Mouse (Mus musculus): ENCODE measurements at regions not wholly inside any gene's neighbourhood (a gene's known extent, or its start where the extent isn't known, plus 50 kb on each side); places are given as distances from the start of the nearest gene placed in this dataset.

DNA sequence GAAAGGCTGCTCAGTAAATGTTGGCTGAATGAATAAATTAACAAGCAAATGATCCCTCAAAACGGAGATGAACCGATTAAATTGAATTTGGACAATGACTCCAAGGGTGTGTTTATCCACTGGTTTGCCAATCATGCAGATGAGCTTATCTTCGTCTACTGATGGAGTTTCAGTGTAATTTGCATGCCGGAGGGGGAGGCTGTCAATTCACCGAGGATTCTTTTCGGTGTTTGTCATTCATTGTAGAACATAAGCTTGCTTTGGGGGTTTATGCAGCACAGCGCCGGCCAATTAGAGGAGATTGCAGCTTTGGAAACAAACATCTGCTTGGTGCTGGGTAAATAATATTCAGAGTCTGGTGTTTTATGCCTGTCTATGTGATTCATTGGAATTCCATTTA lies 132.7 kb downstream of the Otoa start:
- no peak for DNase-seq (ENCODE audit: low spot score in 2 of 2)

DNA sequence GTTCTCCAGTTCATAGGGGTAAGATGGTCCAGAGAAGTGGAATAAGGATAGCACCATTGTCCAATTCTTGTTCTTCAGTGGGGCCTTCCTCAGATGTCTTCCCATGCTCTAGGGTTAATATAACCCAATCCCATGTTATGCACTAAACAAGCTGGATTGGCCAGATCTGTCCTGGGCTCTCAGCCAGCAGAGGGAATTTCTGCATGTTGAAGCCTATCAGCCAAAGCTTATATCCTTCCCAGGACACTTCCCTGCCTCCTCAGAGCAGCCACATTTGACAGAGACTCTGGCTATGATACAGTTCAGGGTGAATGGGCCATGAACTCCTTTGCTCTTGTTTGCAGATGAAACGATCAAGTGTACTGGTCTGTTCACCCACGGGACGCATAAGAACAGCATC lies 133.6 kb downstream of the Otoa start:
- no peak for DNase-seq (ENCODE audit: low spot score in 2 of 2)

GRCm38 (mm10) chr7:121215735-121216134 lies 134.3 kb downstream of the Otoa start:
- DNase-seq (ENCODE audit: low spot score in 2 of 2): no peak

GRCm38 (mm10) chr7:121218031-121218430 lies 136.6 kb downstream of the Otoa start:
- DNase-seq (ENCODE audit: low spot score in 2 of 2): no peak

DNA sequence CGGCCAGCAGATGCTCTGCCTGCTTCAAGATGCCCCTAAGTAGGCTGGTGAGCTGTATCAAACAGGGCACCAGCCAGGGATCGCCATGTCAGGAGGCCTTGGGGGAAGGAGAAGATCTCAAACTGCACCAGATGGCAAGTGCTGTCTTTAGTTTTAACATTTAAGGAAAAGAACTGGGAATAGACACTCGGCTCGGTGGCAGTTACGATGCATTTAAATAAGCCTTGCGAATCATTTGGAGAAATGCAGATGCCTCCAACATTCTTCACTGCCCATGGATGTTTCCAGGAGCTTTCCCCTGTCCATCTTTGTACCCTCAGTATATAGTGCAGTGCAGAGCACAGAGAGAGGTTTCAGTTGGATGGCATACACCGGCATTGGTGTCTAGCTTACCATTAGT lies 139.7 kb downstream of the Otoa start:
- DNase-seq (ENCODE audit: low spot score in 2 of 2): no peak

DNA sequence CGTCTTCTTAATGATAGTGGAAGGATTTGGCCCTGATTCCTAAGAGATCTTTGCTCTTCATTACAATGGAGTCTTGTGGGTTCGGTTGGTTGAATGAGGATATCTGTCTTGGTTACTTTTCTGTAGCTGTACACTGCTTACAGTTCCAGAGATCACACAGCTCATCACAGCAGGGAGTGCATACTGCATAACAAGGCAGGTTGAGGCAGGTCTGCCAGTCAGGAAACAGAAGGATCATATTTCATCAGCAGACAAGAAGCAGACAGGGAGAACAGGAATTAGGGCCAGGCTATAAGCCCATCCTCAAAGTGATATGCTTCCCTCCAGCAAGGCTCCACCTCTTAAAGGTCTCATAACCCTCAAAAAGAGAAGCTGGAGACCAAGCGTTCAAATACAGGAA lies 150.4 kb downstream of the Otoa start:
- no peak for DNase-seq (ENCODE audit: low spot score in 2 of 2)

GRCm38 (mm10) chr7:121234831-121235230 lies 153.4 kb downstream of the Otoa start:
- DNase-seq (ENCODE audit: low spot score in 2 of 2): no peak

DNA sequence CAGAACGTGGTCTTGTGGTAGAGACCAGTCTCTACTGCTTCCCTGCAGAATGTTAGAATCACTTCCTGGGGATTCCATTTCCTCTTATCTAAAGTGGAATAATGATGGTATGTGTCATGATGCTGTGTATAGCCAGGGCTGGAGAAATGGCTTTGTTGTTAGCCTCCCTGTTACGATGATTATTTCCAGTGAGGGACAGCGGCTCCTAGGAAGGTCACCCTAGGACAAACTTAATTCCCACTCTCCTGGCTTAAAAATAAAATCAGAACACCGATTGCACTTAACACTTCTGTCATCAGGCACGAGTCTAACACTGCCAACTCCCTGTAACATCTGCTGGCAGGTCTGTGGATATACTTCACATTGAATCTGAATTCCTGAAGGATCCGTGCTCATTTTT lies 151.9 kb upstream of the Hs3st2 start:
- DNase-seq (ENCODE audit: low spot score in 2 of 2): no peak

DNA sequence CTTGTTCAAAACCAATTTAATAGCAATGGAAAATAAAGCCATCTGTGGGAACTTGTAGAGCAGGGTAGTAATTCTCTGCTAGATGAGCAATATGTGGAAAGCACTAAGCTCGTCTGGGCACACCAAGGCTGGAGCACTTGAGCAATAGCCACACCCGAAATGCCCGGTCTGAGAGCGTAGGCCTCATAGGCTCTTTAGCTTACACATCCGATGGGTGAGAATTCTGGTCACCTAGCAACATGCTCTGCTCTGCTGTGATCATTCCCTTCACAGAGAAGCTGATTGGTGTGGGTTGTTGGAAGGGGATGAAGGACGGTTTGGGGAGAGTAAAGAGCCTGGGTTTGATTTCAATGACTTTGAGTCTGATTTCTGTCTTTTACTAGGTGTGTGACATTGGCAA lies 143.8 kb upstream of the Hs3st2 start:
- no peak for DNase-seq (ENCODE audit: low spot score in 2 of 2)

- no peak for DNase-seq (ENCODE audit: low spot score in 2 of 2)
Observed at GRCm38 (mm10) chr7:121257466-121257865, 134.2 kb upstream of the Hs3st2 start.

DNA sequence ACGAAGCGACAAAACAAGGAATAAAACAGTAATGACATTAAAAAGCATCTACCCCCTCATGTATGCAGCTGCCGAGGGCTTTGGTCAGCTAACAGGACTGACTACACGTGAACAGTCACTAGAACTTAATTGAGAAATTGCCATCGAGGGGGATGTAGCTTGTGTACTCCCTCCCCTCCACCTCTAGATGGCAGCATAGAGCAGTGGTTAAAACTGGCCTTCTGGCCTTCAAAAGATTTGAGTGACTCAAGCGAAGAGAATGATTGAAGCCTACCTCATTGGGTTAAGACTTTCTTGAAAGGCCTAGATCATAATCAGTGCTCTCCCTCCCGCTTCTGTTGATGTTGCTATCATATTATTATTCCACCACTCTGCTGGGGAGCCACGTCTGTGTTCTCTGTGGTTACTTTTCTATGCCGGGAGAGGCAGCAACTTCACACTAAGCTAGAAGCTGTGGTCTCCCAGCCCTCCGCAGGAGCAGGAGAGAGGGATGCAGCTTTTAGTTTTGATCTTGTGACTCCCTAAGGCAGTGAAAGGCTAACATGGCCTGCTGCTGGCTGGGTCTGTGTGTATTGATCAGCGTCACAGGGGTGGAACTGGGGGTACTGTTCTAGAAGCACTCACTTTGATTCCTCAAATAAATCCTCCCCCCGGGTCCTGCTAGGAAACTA lies 132.7 kb upstream of the Hs3st2 start:
- peak in 1 of 2 experiments; percentile 64 for DNase-seq (ENCODE audit: low spot score in 2 of 2)

DNA sequence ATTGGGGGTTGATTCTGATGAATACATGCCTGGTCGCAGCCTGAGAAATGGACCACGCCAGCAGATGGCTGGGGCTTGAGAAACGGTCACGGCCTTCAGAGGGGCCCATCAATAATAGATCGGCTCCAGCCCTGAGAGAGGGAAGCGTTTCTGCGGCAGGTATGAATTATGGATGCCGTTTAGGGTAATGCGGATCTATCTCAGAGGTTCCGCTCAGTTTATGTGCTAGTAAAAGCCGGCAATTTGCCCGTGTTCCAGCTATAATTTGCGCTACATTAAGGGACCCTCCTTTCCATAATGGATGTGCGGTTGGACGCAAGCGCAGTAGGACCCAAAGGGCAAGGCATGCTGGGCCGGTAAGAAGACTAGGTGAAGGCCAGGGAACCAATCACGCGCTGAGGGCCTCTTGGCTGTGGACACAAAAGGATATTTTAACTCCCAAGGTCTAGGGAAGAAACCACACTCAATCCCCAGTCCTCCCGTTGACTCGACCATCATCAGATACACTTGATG lies 132.1 kb upstream of the Hs3st2 start:
- DNase-seq (ENCODE audit: low spot score in 2 of 2): no peak

DNA sequence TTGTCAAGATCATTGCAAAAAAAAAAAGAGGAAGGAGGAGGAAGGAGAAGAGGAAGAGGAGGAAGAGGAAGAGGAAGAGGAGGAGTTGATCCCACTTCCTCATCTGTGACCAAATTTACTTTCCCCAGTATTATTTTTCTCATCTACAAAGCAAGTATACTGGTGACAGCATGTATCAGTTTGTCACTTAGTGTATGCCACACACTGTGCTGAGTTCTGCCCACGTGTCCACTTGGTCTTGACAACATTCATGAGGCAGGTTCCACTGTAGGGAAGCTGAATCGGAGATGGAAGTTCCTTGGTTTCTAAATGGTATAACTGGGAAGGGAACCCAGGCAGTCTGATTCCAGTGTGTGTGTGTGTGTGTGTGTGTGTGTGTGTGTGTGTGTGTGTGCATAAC lies 122.3 kb upstream of the Hs3st2 start:
- DNase-seq (ENCODE audit: low spot score in 2 of 2): no peak

- DNase-seq (ENCODE audit: low spot score in 2 of 2): no peak
Observed at GRCm38 (mm10) chr7:121280597-121280996, 111.1 kb upstream of the Hs3st2 start.

GRCm38 (mm10) chr7:121282154-121282553 lies 109.5 kb upstream of the Hs3st2 start:
- no peak for DNase-seq (ENCODE audit: low spot score in 2 of 2)

GRCm38 (mm10) chr7:121289737-121290136 lies 101.9 kb upstream of the Hs3st2 start:
- no peak for DNase-seq (ENCODE audit: low spot score in 2 of 2)

DNA sequence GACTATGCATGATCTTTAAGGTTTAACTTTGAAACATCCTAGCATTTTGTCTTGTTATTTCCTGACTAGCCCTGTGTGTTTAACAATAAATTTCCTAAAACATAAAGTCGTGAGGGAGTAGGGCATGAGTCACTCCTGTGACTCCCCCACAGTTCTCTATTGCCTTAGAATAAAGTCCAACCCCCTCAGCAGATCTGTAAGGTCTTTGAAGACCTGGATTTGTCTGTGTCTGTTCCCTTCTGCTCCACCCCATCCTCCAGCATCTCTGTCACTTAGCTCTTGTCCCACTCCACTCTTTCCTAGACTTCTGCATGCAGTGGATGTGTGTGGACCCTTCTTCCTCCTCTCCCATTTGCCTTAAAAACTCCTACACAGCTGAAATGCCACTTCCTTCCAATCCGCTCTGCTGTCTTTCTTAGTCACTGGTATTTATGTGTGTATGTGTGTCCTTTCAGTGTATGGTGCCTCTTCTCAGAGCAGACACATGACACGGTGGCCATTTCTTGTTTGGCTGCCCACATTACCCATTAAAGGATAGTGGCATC lies 95.4 kb upstream of the Hs3st2 start:
- DNase-seq (ENCODE audit: low spot score in 2 of 2): no peak

DNA sequence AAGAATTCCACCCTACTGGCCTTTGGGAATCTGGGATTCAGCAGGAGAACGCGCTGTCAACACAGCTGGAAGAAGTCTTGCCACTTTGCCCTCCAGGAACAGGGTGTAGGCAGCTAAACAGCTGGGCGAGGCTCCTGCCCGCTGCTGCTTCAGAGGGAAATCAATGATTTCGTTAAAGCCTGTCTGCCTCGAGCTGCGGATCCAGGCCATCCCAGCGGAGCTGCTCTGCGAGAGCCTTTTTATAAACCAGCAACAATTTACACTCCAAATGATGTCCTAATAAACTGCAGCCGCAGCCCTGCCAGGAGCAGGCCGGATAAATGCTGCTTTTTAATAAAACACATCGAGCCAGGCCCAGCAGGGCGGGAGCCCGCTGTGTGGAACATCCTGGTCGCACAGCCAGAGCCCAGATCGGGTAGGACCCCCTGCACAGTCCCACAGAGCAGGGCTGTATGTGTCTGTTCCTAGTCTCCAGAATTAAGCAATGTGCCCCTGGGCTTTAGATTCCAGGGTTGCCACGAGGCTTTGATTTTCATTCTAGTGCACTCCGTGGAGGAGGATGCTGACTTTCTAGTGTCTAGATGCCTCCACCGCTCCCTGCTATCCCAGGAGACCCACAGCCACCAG lies 78.6 kb upstream of the Hs3st2 start:
- no peak for DNase-seq (ENCODE audit: low spot score in 2 of 2)

DNA sequence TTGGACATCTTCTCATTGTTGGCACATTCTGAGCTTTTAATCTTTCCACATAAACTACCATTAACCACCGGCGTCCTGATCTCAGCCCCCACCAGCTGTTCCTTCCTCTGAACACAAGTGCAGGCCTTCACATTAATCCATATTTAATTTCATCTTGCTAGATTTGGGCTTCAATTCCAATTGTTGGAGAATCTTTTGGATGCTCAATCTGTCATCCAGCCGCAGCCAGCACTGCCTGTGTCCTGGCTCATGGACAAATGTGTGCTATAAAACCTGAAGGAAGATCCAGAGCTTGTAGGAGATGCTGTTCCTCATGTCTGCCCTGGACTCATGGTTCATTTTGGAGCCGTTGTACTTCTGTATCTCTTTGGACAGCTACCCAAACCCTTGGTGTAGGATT lies 77.1 kb upstream of the Hs3st2 start:
- no peak for DNase-seq (ENCODE audit: low spot score in 2 of 2)

DNA sequence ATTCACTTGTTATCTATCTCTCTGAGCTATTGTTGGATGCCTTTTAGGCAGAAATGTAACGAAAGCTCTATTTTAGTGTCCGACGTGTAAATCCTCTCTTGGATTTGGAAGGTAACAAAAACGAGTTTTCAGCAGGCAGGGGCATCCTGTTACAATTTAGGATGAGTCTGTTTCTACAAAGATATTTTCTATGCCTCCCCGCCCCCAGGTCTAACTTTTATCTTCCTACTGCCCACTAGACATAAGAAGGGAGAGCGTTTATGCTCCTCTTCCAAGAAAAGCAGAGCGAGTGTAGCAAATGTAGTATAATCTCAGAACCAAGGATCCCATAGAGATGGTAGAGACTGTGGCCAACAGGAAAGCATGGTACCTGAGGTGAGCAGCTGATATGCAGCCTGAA lies 62.4 kb upstream of the Hs3st2 start:
- DNase-seq (ENCODE audit: low spot score in 2 of 2): peak in 1 of 2 experiments; percentile 23

- no peak for DNase-seq (ENCODE audit: low spot score in 2 of 2)
Observed at GRCm38 (mm10) chr7:121332532-121332931, 59.1 kb upstream of the Hs3st2 start.

DNA sequence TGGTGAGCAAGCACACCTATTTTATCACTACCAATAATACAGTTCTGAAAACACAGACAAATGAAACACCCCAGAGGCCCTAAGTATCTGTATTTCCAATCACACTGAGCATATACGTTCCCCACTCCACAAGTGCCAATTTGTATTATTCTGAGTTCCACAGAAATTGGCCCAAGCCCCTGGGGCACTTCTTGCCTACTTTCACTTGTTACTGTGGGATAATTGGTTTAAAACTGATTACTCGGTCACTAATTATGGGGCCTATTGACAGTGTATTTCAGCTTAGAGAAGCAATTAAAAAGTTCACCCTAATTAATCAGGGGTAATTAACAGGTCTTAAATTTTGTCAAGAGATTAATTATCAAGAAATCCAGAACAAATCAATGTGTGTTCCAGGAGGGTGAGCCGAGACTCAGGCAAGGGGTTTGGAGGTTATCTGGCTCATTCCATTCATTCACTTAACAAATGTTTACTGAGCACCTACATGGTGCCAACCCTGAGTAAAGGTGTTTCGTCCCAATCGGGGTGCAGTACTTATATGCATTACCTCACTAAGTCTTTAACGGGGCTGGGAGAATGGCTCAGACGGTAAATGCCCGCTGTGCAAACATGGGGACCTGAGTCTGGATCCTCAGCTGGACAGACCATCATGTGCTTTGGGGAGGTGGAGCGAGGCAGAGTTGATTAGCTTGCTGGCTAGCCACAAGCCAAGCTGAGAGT lies 56.1 kb upstream of the Hs3st2 start:
- DNase-seq (ENCODE audit: low spot score in 2 of 2): no peak

DNA sequence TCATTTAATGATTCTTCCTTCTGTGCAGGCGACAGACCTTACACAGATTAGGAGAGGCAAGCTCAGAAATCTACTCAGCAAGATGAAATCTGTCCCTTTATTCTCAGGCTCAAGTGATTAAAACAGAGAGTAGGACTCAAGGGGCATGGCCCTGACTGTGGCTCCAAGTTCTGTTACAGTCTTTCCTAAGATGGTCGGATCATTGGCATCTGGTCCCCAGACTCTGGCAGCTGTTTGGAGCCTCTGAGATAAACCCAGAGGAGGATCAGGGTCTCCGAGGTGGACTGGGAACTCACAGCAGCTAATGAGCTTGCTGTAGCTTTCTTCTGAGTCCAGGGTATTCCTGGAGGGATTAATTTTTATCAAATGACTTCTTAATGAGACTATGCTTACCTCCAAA lies 51.7 kb upstream of the Hs3st2 start:
- DNase-seq (ENCODE audit: low spot score in 2 of 2): no peak

All from spleen, postnatal 4 days (tissue).